Mouse (Mus musculus): ENCODE results near the gene Glipr1.

GRCm38 (mm10) chr10:111945563-111945962 lies 56.9 kb downstream of the Glipr1 start:
- no peak for TF ChIP-seq ZNF384 (IDR thresholded peaks at IDR 0.05; ENCODE audit: low read depth, low read length)
- TF ChIP-seq CHD2 (IDR thresholded peaks at IDR 0.05; ENCODE audit: low read depth, low read length), result no peak

Measured in ES-E14 (cell line).